Mouse (Mus musculus): ENCODE results near the gene Fuom. TPM values are rescaled to one million over a fixed set of nuclear protein-coding genes. Genes with fewer than 3 reads are reported as not detected.

Gene Fuom
- polyA plus RNA-seq, 1 experiment = 161 TPM

DNA sequence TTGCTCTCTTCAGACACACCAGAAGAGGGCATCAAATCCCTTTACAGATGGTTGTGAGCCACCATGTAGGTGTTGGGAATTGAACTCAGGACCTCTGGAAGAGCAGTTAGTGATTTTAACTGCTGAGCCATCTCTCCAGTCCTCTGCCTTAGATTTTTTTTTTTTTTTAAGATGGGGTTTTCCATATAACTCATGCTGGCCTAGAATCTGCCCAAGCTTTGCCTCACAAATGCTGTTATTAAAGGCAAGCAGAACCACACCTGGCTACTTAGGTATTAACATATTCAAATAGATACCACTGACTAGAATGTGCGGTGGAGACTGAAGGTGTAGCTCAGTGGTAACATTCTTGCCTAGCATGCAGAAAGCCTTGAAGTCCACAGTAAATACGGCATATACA, 18.2 kb upstream of the Fuom start:
- 82% methylated on average over 2 of the region's 2 CpGs for WGBS
- no peak for TF ChIP-seq POLR2A (IDR thresholded peaks at IDR 0.05; ENCODE audit: low read depth, low read length)
- TF ChIP-seq CTCF (conservative IDR thresholded peaks at IDR 0.05; ENCODE audit: insufficient read depth, insufficient read length, low read depth, low read length) = no peak
- Histone ChIP-seq H3K27ac (ENCODE audit: insufficient read depth, low read depth, low read length) (no peak overlapping the region), H3K27me3 (replicated peaks; ENCODE audit: control insufficient read depth, insufficient read depth, low read length) (no peaks in the 10 kb centered on the region), H3K36me3 (ENCODE audit: control insufficient read depth, insufficient read depth, low read length) (no peaks in the 10 kb centered on the region), H3K4me1 (ENCODE audit: control insufficient read depth, insufficient read depth, low read length) (0 out of 2 replicates have a peak, but pooled peaks cover 3% of the 10 kb centered on the region), H3K4me3 (ENCODE audit: insufficient read depth, low read depth, low read length) (no peak overlapping the region)
- no peak for DNase-seq

DNA sequence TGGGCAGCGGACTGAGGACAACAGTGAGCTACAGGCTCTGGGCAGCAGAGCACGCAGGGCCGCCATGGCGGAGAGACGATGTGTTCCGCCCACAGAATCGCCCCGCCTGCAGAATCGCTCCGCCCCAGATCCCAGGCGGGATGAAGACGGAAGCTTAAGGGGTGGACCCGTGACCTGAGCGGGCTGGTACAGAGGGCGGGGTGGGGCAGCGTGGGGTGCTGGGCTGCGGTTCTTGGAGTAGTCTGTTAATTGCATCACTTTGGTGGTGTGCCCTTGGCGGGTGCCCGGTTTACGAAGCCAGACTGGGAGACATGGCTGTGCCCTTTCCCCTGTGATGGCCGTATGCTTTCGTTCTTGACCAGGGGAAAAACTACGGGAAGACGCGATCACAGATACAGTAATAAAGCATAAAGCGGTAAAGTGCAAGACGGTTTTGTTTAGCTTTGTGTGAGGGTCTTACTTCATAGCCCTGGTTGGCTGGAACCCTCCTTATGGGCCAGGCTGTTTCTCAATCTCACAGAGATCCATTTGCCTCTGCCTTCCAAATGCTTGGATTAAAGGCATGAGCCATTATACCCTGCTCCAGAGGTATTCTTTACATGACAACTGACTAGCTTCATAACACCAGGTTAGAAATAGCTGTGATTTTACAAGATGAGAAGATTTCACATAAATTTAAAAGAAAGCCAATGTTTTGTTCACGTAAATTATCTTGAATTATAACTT, 14.3 kb upstream of the Fuom start, which contains the start of gene Echs1:
TSS of gene Echs1 (minus strand) at position 148 of the 726 bp plus-strand sequence.
- Histone ChIP-seq H3K36me3 (ENCODE audit: control insufficient read depth, insufficient read depth, low read length) (no peaks in the 10 kb centered on the region), H3K27me3 (replicated peaks; ENCODE audit: control insufficient read depth, insufficient read depth, low read length) (no peaks in the 10 kb centered on the region), H3K4me1 (ENCODE audit: control insufficient read depth, insufficient read depth, low read length) (no peaks in the 10 kb centered on the region), H3K4me3 (ENCODE audit: insufficient read depth, low read depth, low read length) (peak within 1 kb of the TSS; percentile 84), H3K27ac (ENCODE audit: insufficient read depth, low read depth, low read length) (peak within 1 kb of the TSS; percentile 91)
- WGBS = 3% methylated on average over 28 of the region's 28 CpGs
- TF ChIP-seq CTCF (conservative IDR thresholded peaks at IDR 0.05; ENCODE audit: insufficient read depth, insufficient read length, low read depth, low read length) (no peak), POLR2A (IDR thresholded peaks at IDR 0.05; ENCODE audit: low read depth, low read length) (peak; percentile 54)
- DNase-seq = peak; percentile 96

- TF ChIP-seq POLR2A (IDR thresholded peaks at IDR 0.05; ENCODE audit: low read depth, low read length) = peak; percentile 12
- TF ChIP-seq CTCF (conservative IDR thresholded peaks at IDR 0.05; ENCODE audit: insufficient read depth, insufficient read length, low read depth, low read length) = no peak
- Histone ChIP-seq H3K27ac (ENCODE audit: insufficient read depth, low read depth, low read length) (peak within 1 kb of the TSS; percentile 91), H3K36me3 (ENCODE audit: control insufficient read depth, insufficient read depth, low read length) (no peaks in the 10 kb centered on the region; the same call in 1 of the 2 replicates), H3K4me3 (ENCODE audit: insufficient read depth, low read depth, low read length) (peak within 1 kb of the TSS; percentile 84), H3K27me3 (replicated peaks; ENCODE audit: control insufficient read depth, insufficient read depth, low read length) (no peaks in the 10 kb centered on the region), H3K4me1 (ENCODE audit: control insufficient read depth, insufficient read depth, low read length) (no peaks in the 10 kb centered on the region)
- WGBS = under 1% methylated on average over 23 of the region's 23 CpGs
- peak; percentile 90 for DNase-seq
Observed at GRCm38 (mm10) chr7:140115583-140116328, 13.5 kb upstream of the Fuom start, which contains the start of gene Paox. TSS of gene Paox (plus strand) at chr7:140115799.

GRCm38 (mm10) chr7:140111943-140112342, 9.7 kb upstream of the Fuom start:
- no peak overlapping the region for H3K4me3 ChIP-seq (ENCODE audit: insufficient read depth, low read depth, low read length)
- no peak for TF ChIP-seq POLR2A (IDR thresholded peaks at IDR 0.05; ENCODE audit: low read depth, low read length)
- no peak for TF ChIP-seq CTCF (conservative IDR thresholded peaks at IDR 0.05; ENCODE audit: insufficient read depth, insufficient read length, low read depth, low read length)
- H3K4me1 ChIP-seq (ENCODE audit: control insufficient read depth, insufficient read depth, low read length) = no peaks in the 10 kb centered on the region
- WGBS = 65% methylated on average over 3 of the region's 3 CpGs
- no peaks in the 10 kb centered on the region; the same call in 1 of the 2 replicates for H3K36me3 ChIP-seq (ENCODE audit: control insufficient read depth, insufficient read depth, low read length)
- DNase-seq = no peak
- H3K27me3 ChIP-seq (replicated peaks; ENCODE audit: control insufficient read depth, insufficient read depth, low read length) = no peaks in the 10 kb centered on the region
- H3K27ac ChIP-seq (ENCODE audit: insufficient read depth, low read depth, low read length) = no peak overlapping the region

DNA sequence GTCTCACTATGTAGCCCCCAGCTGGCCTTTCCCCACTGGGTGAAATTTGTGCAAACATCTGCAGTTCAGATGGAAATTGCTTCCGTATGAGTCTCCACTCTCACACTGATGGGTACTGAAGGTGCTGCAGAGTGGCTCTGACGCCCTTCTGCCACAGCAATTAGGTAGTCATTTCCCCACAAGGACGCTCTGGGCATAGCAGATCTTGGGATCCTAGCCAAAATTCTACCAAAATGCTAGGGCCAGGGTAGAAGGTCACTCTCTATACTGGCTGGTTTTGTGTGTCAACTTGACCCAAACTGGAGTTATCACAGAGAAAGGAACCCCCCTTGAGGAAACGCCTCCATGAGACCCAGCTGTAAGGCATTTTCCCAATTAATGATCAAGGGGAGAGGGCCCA, 1.8 kb upstream of the Fuom start:
- Histone ChIP-seq H3K27me3 (replicated peaks; ENCODE audit: control insufficient read depth, insufficient read depth, low read length) (no peaks in the 10 kb centered on the region), H3K4me3 (ENCODE audit: insufficient read depth, low read depth, low read length) (no peak overlapping the region), H3K27ac (ENCODE audit: insufficient read depth, low read depth, low read length) (no peak overlapping the region), H3K36me3 (ENCODE audit: control insufficient read depth, insufficient read depth, low read length) (no peaks in the 10 kb centered on the region), H3K4me1 (ENCODE audit: control insufficient read depth, insufficient read depth, low read length) (peaks cover 3% of the 10 kb centered on the region)
- DNase-seq = no peak
- WGBS = 64% methylated on average over 4 of the region's 4 CpGs
- TF ChIP-seq POLR2A (IDR thresholded peaks at IDR 0.05; ENCODE audit: low read depth, low read length) (no peak), CTCF (conservative IDR thresholded peaks at IDR 0.05; ENCODE audit: insufficient read depth, insufficient read length, low read depth, low read length) (no peak)

- WGBS = 66% methylated on average over 10 of the region's 10 CpGs
- H3K27ac ChIP-seq (ENCODE audit: insufficient read depth, low read depth, low read length) = peak overlapping the region; percentile 74; the same call in 1 of the 2 replicates
- H3K4me1 ChIP-seq (ENCODE audit: control insufficient read depth, insufficient read depth, low read length) = peaks cover 3% of the 10 kb centered on the region
- no peak for DNase-seq
- TF ChIP-seq CTCF (conservative IDR thresholded peaks at IDR 0.05; ENCODE audit: insufficient read depth, insufficient read length, low read depth, low read length) = no peak
- no peak for TF ChIP-seq POLR2A (IDR thresholded peaks at IDR 0.05; ENCODE audit: low read depth, low read length)
- H3K4me3 ChIP-seq (ENCODE audit: insufficient read depth, low read depth, low read length) = peak overlapping the region; percentile 52
- H3K27me3 ChIP-seq (replicated peaks; ENCODE audit: control insufficient read depth, insufficient read depth, low read length) = no peaks in the 10 kb centered on the region
- H3K36me3 ChIP-seq (ENCODE audit: control insufficient read depth, insufficient read depth, low read length) = no peaks in the 10 kb centered on the region
Observed at GRCm38 (mm10) chr7:140101498-140101897, 743 bp downstream of the Fuom start.

- WGBS = 93% methylated on average over 1 of the region's 1 CpGs
- Histone ChIP-seq H3K36me3 (ENCODE audit: control insufficient read depth, insufficient read depth, low read length) (no peaks in the 10 kb centered on the region), H3K4me1 (ENCODE audit: control insufficient read depth, insufficient read depth, low read length) (peaks cover 20% of the 10 kb centered on the region), H3K27me3 (replicated peaks; ENCODE audit: control insufficient read depth, insufficient read depth, low read length) (no peaks in the 10 kb centered on the region), H3K27ac (ENCODE audit: insufficient read depth, low read depth, low read length) (no peak overlapping the region), H3K4me3 (ENCODE audit: insufficient read depth, low read depth, low read length) (no peak overlapping the region)
- DNase-seq = no peak
- TF ChIP-seq CTCF (conservative IDR thresholded peaks at IDR 0.05; ENCODE audit: insufficient read depth, insufficient read length, low read depth, low read length) (no peak), POLR2A (IDR thresholded peaks at IDR 0.05; ENCODE audit: low read depth, low read length) (no peak)
Observed at GRCm38 (mm10) chr7:140098466-140098865, 3.8 kb downstream of the Fuom start.
